Mouse (Mus musculus): ENCODE results near the gene Grin2c. TPM values are rescaled to one million over a fixed set of nuclear protein-coding genes. Genes with fewer than 3 reads are reported as not detected.

Gene Grin2c
- polyA plus RNA-seq, 1 experiment, result not detected

GRCm38 (mm10) chr11:115296471-115297210, 29.6 kb upstream of the Grin2c start:
- Histone ChIP-seq H3K4me3 (ENCODE audit: insufficient read depth, low read depth, low read length) (peak overlapping the region; percentile 55), H3K4me1 (ENCODE audit: control insufficient read depth, insufficient read depth, low read length) (peaks cover 16% of the 10 kb centered on the region; the same call in 1 of the 2 replicates), H3K27ac (ENCODE audit: insufficient read depth, low read depth, low read length) (peak overlapping the region; percentile 1; the same call in 1 of the 2 replicates)
- no peak for TF ChIP-seq CTCF (IDR thresholded peaks at IDR 0.05; ENCODE audit: insufficient read depth, low read depth, low read length)
- TF ChIP-seq POLR2A (IDR thresholded peaks at IDR 0.05; ENCODE audit: insufficient read depth, low read depth, low read length), result no peak
- WGBS, result 51% methylated on average over 21 of the region's 21 CpGs

- Histone ChIP-seq H3K4me3 (ENCODE audit: insufficient read depth, low read depth, low read length) (0 out of 2 replicates have a peak overlapping the region, but pooled peaks have one; percentile 55), H3K4me1 (ENCODE audit: control insufficient read depth, insufficient read depth, low read length) (peaks cover 16% of the 10 kb centered on the region; the same call in 1 of the 2 replicates), H3K27ac (ENCODE audit: insufficient read depth, low read depth, low read length) (no peak overlapping the region)
- TF ChIP-seq CTCF (IDR thresholded peaks at IDR 0.05; ENCODE audit: insufficient read depth, low read depth, low read length) (no peak), POLR2A (IDR thresholded peaks at IDR 0.05; ENCODE audit: insufficient read depth, low read depth, low read length) (no peak)
- WGBS, result 90% methylated on average over 11 of the region's 11 CpGs
Measured at GRCm38 (mm10) chr11:115295939-115296338, 28.9 kb upstream of the Grin2c start.

GRCm38 (mm10) chr11:115292631-115293375, 25.8 kb upstream of the Grin2c start:
- 77% methylated on average over 14 of the region's 14 CpGs for WGBS
- TF ChIP-seq POLR2A (IDR thresholded peaks at IDR 0.05; ENCODE audit: insufficient read depth, low read depth, low read length) (no peak), CTCF (IDR thresholded peaks at IDR 0.05; ENCODE audit: insufficient read depth, low read depth, low read length) (no peak)
- Histone ChIP-seq H3K27ac (ENCODE audit: insufficient read depth, low read depth, low read length) (no peak overlapping the region), H3K4me1 (ENCODE audit: control insufficient read depth, insufficient read depth, low read length) (peaks cover 25% of the 10 kb centered on the region), H3K4me3 (ENCODE audit: insufficient read depth, low read depth, low read length) (no peak overlapping the region)

GRCm38 (mm10) chr11:115291503-115291902, 24.5 kb upstream of the Grin2c start:
- Histone ChIP-seq H3K4me3 (ENCODE audit: insufficient read depth, low read depth, low read length) (no peak overlapping the region), H3K27ac (ENCODE audit: insufficient read depth, low read depth, low read length) (no peak overlapping the region), H3K4me1 (ENCODE audit: control insufficient read depth, insufficient read depth, low read length) (peaks cover 21% of the 10 kb centered on the region)
- 86% methylated on average over 10 of the region's 10 CpGs for WGBS
- no peak for TF ChIP-seq CTCF (IDR thresholded peaks at IDR 0.05; ENCODE audit: insufficient read depth, low read depth, low read length)
- TF ChIP-seq POLR2A (IDR thresholded peaks at IDR 0.05; ENCODE audit: insufficient read depth, low read depth, low read length), result no peak

GRCm38 (mm10) chr11:115290919-115291318, 23.9 kb upstream of the Grin2c start:
- no peak for TF ChIP-seq CTCF (IDR thresholded peaks at IDR 0.05; ENCODE audit: insufficient read depth, low read depth, low read length)
- TF ChIP-seq POLR2A (IDR thresholded peaks at IDR 0.05; ENCODE audit: insufficient read depth, low read depth, low read length), result no peak
- Histone ChIP-seq H3K4me1 (ENCODE audit: control insufficient read depth, insufficient read depth, low read length) (peaks cover 23% of the 10 kb centered on the region), H3K27ac (ENCODE audit: insufficient read depth, low read depth, low read length) (peak overlapping the region; percentile 41; the same call in 1 of the 2 replicates), H3K4me3 (ENCODE audit: insufficient read depth, low read depth, low read length) (no peak overlapping the region)
- 39% methylated on average over 6 of the region's 6 CpGs for WGBS

- 88% methylated on average over 1 of the region's 1 CpGs for WGBS
- H3K4me1 ChIP-seq (ENCODE audit: control insufficient read depth, insufficient read depth, low read length), result peaks cover 24% of the 10 kb centered on the region
- H3K27ac ChIP-seq (ENCODE audit: insufficient read depth, low read depth, low read length), result peak overlapping the region; percentile 41; the same call in 1 of the 2 replicates
- no peak overlapping the region for H3K4me3 ChIP-seq (ENCODE audit: insufficient read depth, low read depth, low read length)
- no peak for TF ChIP-seq CTCF (IDR thresholded peaks at IDR 0.05; ENCODE audit: insufficient read depth, low read depth, low read length)
Measured at GRCm38 (mm10) chr11:115290314-115290713, 23.3 kb upstream of the Grin2c start.

GRCm38 (mm10) chr11:115289885-115290284, 22.8 kb upstream of the Grin2c start:
- no peak overlapping the region for H3K4me3 ChIP-seq (ENCODE audit: insufficient read depth, low read depth, low read length)
- TF ChIP-seq POLR2A (IDR thresholded peaks at IDR 0.05; ENCODE audit: insufficient read depth, low read depth, low read length), result no peak
- TF ChIP-seq CTCF (IDR thresholded peaks at IDR 0.05; ENCODE audit: insufficient read depth, low read depth, low read length), result no peak
- WGBS, result 79% methylated on average over 8 of the region's 8 CpGs
- H3K4me1 ChIP-seq (ENCODE audit: control insufficient read depth, insufficient read depth, low read length), result peaks cover 24% of the 10 kb centered on the region
- H3K27ac ChIP-seq (ENCODE audit: insufficient read depth, low read depth, low read length), result no peak overlapping the region

- 94% methylated on average over 2 of the region's 2 CpGs for WGBS
- no peak overlapping the region for H3K27ac ChIP-seq (ENCODE audit: insufficient read depth, low read depth, low read length)
- TF ChIP-seq CTCF (IDR thresholded peaks at IDR 0.05; ENCODE audit: insufficient read depth, low read depth, low read length) (no peak), POLR2A (IDR thresholded peaks at IDR 0.05; ENCODE audit: insufficient read depth, low read depth, low read length) (no peak)
- no peak overlapping the region for H3K4me3 ChIP-seq (ENCODE audit: insufficient read depth, low read depth, low read length)
- H3K4me1 ChIP-seq (ENCODE audit: control insufficient read depth, insufficient read depth, low read length), result peaks cover 28% of the 10 kb centered on the region
Measured at GRCm38 (mm10) chr11:115288305-115288704, 21.3 kb upstream of the Grin2c start.

GRCm38 (mm10) chr11:115287386-115287785, 20.3 kb upstream of the Grin2c start:
- 90% methylated on average over 5 of the region's 5 CpGs for WGBS
- TF ChIP-seq CTCF (IDR thresholded peaks at IDR 0.05; ENCODE audit: insufficient read depth, low read depth, low read length) (no peak), POLR2A (IDR thresholded peaks at IDR 0.05; ENCODE audit: insufficient read depth, low read depth, low read length) (no peak)
- H3K4me3 ChIP-seq (ENCODE audit: insufficient read depth, low read depth, low read length), result no peak overlapping the region
- peaks cover 31% of the 10 kb centered on the region for H3K4me1 ChIP-seq (ENCODE audit: control insufficient read depth, insufficient read depth, low read length)
- H3K27ac ChIP-seq (ENCODE audit: insufficient read depth, low read depth, low read length), result no peak overlapping the region
